Mouse (Mus musculus) splenic B cell, adult 2 months (primary cell): ENCODE data around the gene Zfp874b.
"Not testable (repeated sequence)": the region's sequence is repeated elsewhere in the genome, so short reads cannot be mapped to it uniquely, and the experiment has no call there.

Source experiments
- DNase-seq: peaks from one replicate; pipeline ENCODE4 v3.0.0-alpha.2; 2011; ENCODE audit warnings: low read depth, low spot score
- H3K27me3 ChIP-seq: 2 replicates; pipeline ENCODE4 v1.6.1; 2012; ENCODE audit warnings: mild to moderate bottlenecking, low read length, moderate library complexity, mixed read lengths; ENCODE audit not compliant: control insufficient read depth, poor library complexity, insufficient read depth, severe bottlenecking
- H3K36me3 ChIP-seq: 2 replicates; pipeline ENCODE4 v1.6.1; 2012; ENCODE audit warnings: mild to moderate bottlenecking, low read length, moderate library complexity, mixed read lengths; ENCODE audit not compliant: control insufficient read depth, poor library complexity, insufficient read depth, severe bottlenecking

Zfp874b gene

DNA sequence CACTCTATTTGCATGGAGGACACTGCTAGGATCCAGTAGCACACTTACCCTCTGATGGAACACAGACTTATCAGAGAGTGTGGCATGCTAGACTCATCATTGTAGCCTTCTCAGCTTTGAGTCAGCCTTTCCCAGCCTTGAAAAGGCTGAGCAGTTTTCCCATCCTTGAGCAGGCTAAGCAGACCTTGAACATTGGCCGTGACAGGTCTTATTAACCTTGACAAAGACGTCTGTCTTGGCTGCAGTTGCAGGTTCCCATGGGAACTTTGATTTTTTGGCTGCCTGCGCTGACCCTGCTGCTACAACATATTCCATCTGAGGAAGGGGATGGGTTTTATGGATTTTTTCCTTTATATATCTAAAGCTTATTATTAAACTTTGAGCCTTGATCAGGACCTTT, 55.9 kb downstream of the Zfp874b start:
- no peaks in the 10 kb centered on the region for H3K36me3 ChIP-seq
- no peaks in the 10 kb centered on the region for H3K27me3 ChIP-seq
- DNase-seq = no peak

DNA sequence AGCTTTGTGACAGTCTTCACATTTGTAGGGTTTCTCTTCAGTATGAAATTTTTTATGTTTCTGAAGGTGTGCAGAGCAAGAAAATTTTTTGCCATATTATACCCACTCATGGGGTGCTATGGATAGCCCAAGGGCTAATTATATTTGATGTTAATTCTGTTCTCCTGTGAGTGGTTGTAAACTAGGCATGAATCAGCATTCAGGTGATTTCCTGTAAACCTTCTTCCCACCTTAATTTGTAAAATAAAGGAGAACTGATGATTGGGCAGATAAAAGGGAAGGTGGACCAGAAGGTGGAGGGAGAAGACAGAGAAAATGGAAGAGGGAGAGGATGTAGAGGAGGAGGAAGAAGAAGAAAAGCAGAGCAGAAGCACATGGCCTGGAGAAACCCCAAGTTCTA, 58.4 kb downstream of the Zfp874b start:
- DNase-seq, H3K27me3 ChIP-seq, H3K36me3 ChIP-seq: not testable (repeated sequence)

- not testable (repeated sequence) for DNase-seq, H3K36me3 ChIP-seq, H3K27me3 ChIP-seq
Observed at GRCm38 (mm10) chr13:67422532-67422931, 61.5 kb downstream of the Zfp874b start.
